Mouse (Mus musculus) thymus, postnatal 14 days (tissue): Measurements from ENCODE around the gene Olfr304.
"Not testable (repeated sequence)": the region's sequence is repeated elsewhere in the genome, so short reads cannot be mapped to it uniquely, and the experiment has no call there.

Experiments used
- DNase-seq: peaks from one replicate; pipeline ENCODE4 v3.0.0; 2021

Gene Olfr304

GRCm38 (mm10) chr7:86386558-86386957 lies at the start of gene Olfr304:
TSS of gene Olfr304 (minus strand) at chr7:86386658.
- no peak for DNase-seq

- no peak for DNase-seq
These were observed 17.1 kb upstream of the Olfr304 start, which contains the start of gene Olfr301 for GRCm38 (mm10) chr7:86403546-86403945. TSS of gene Olfr301 (plus strand) at chr7:86403846.

- DNase-seq, result no peak
These were observed 11.2 kb upstream of the Olfr304 start, which contains the start of gene Olfr303 for GRCm38 (mm10) chr7:86397689-86398088. TSS of gene Olfr303 (minus strand) at chr7:86397789.

- no peak for DNase-seq
These were observed 689 bp downstream of the Olfr304 start for GRCm38 (mm10) chr7:86385769-86386168.

- DNase-seq, result no peak
These were observed 19.6 kb downstream of the Olfr304 start, which contains the start of gene Olfr305 for GRCm38 (mm10) chr7:86366828-86367227. TSS of gene Olfr305 (minus strand) at chr7:86366928.

- not testable (repeated sequence) for DNase-seq
These were observed 40.2 kb downstream of the Olfr304 start for GRCm38 (mm10) chr7:86346296-86346695.

GRCm38 (mm10) chr7:86344253-86344652 lies 42.2 kb downstream of the Olfr304 start:
- no peak for DNase-seq

- DNase-seq, result no peak
These were observed 43.4 kb downstream of the Olfr304 start for GRCm38 (mm10) chr7:86342881-86343565.

GRCm38 (mm10) chr7:86337486-86337885 lies 49.0 kb downstream of the Olfr304 start, which contains the start of gene Olfr307:
TSS of gene Olfr307 (minus strand) at chr7:86337586.
- DNase-seq, result no peak
